Mouse (Mus musculus): ENCODE results near the gene B4gat1. TPM values are rescaled to one million over a fixed set of nuclear protein-coding genes. Genes with fewer than 3 reads are reported as not detected.

The B4gat1 gene
- total RNA-seq, 1 experiment = 14.1 TPM

DNA sequence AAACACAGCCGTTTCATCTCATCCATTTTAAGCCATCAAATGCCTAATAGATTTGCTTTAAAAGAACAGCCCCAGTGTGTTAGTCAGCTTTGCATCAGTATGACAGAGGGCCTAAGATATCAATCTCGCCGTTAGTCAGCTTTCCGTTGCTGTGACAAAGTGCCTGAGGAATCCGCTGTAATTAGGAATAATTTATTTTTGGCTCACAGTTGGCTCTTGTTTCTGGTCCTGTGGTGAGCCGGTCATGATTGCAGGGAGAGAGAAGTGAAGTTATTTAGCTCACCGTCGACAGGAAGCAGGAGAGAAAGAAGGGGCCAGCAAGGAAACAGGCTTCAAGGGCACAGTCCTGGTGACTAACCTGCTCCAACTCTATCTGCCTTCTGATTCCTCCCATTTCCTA is 25.5 kb upstream of the B4gat1 start:
- H3K9me3 ChIP-seq (ENCODE audit: control insufficient read depth, insufficient read depth, low read depth, low read length) = no peaks in the 10 kb centered on the region
- H3K9ac ChIP-seq (ENCODE audit: insufficient read depth, low read depth, low read length, poor library complexity, severe bottlenecking) = no peak overlapping the region
- no peak overlapping the region for H3K4me3 ChIP-seq (ENCODE audit: insufficient read depth in 1 of 2, low read depth in 1 of 2, low read length in 2 of 2, poor library complexity in 1 of 2, severe bottlenecking in 1 of 2)
- in situ Hi-C loops (cut with MboI; ENCODE audit: low sequenced_read_pairs in 2 of 2, unreplicated experiment in 2 of 2) = no loop called here
- H3K27ac ChIP-seq (ENCODE audit: insufficient read depth, low read depth, low read length, poor library complexity, severe bottlenecking) = no peak overlapping the region
- DNase-seq (ENCODE audit: low read depth, low spot score) = no peak
- TF ChIP-seq CHD2 (IDR thresholded peaks at IDR 0.05; ENCODE audit: low read depth, low read length) (no peak), MAFK (IDR thresholded peaks at IDR 0.05; ENCODE audit: insufficient read depth, low read depth, low read length) (no peak), ZC3H11A (IDR thresholded peaks at IDR 0.05; ENCODE audit: borderline replicate concordance, low read depth, low read length) (no peak), ZNF384 (IDR thresholded peaks at IDR 0.05; ENCODE audit: low read depth, low read length) (no peak), HCFC1 (IDR thresholded peaks at IDR 0.05; ENCODE audit: borderline replicate concordance, insufficient read depth, low read length) (no peak)
- no peaks in the 10 kb centered on the region for H3K36me3 ChIP-seq (ENCODE audit: control insufficient read depth, insufficient read depth, low read length, poor library complexity, severe bottlenecking)
- H3K4me1 ChIP-seq (ENCODE audit: control insufficient read depth in 2 of 2, insufficient read depth in 2 of 2, low read length in 2 of 2, poor library complexity in 1 of 2) = peaks cover 2 to 19% of the 10 kb centered on the region in 2 experiments

GRCm38 (mm10) chr19:5014961-5015398 is 23.6 kb upstream of the B4gat1 start:
- H3K9ac ChIP-seq (ENCODE audit: insufficient read depth, low read depth, low read length, poor library complexity, severe bottlenecking) = no peak overlapping the region
- H3K36me3 ChIP-seq (ENCODE audit: control insufficient read depth, insufficient read depth, low read length, poor library complexity, severe bottlenecking) = no peaks in the 10 kb centered on the region
- H3K4me1 ChIP-seq (ENCODE audit: control insufficient read depth in 2 of 2, insufficient read depth in 2 of 2, low read length in 2 of 2, poor library complexity in 1 of 2) = peaks cover 4 to 20% of the 10 kb centered on the region in 2 experiments
- H3K27ac ChIP-seq (ENCODE audit: insufficient read depth, low read depth, low read length, poor library complexity, severe bottlenecking) = no peak overlapping the region; the same call in 1 of the 2 replicates
- no peak overlapping the region for H3K4me3 ChIP-seq (ENCODE audit: insufficient read depth in 1 of 2, low read depth in 1 of 2, low read length in 2 of 2, poor library complexity in 1 of 2, severe bottlenecking in 1 of 2)
- peak; percentile 86 for DNase-seq (ENCODE audit: low read depth, low spot score)
- in situ Hi-C loops (cut with MboI; ENCODE audit: low sequenced_read_pairs in 2 of 2, unreplicated experiment in 2 of 2) = no loop called here
- H3K9me3 ChIP-seq (ENCODE audit: control insufficient read depth, insufficient read depth, low read depth, low read length) = no peaks in the 10 kb centered on the region
- no peak for TF ChIP-seq MAFK (IDR thresholded peaks at IDR 0.05; ENCODE audit: insufficient read depth, low read depth, low read length)
- TF ChIP-seq ZC3H11A (IDR thresholded peaks at IDR 0.05; ENCODE audit: borderline replicate concordance, low read depth, low read length) = no peak
- TF ChIP-seq HCFC1 (IDR thresholded peaks at IDR 0.05; ENCODE audit: borderline replicate concordance, insufficient read depth, low read length) = no peak
- TF ChIP-seq CHD2 (IDR thresholded peaks at IDR 0.05; ENCODE audit: low read depth, low read length) = no peak

- H3K4me3 ChIP-seq (ENCODE audit: insufficient read depth in 1 of 2, low read depth in 1 of 2, low read length in 2 of 2, poor library complexity in 1 of 2, severe bottlenecking in 1 of 2) = peak overlapping the region; percentile 9 to 29; a peak in 1 of 4 replicates
- no peak for TF ChIP-seq ZC3H11A (IDR thresholded peaks at IDR 0.05; ENCODE audit: borderline replicate concordance, low read depth, low read length)
- no peak for TF ChIP-seq ZNF384 (IDR thresholded peaks at IDR 0.05; ENCODE audit: low read depth, low read length)
- TF ChIP-seq MAFK (IDR thresholded peaks at IDR 0.05; ENCODE audit: insufficient read depth, low read depth, low read length) = no peak
- TF ChIP-seq HCFC1 (IDR thresholded peaks at IDR 0.05; ENCODE audit: borderline replicate concordance, insufficient read depth, low read length) = no peak
- 0 out of 2 replicates have a peak, but pooled peaks have one; percentile 47 for TF ChIP-seq CHD2 (IDR thresholded peaks at IDR 0.05; ENCODE audit: low read depth, low read length)
- peak overlapping the region; percentile 85 for H3K27ac ChIP-seq (ENCODE audit: insufficient read depth, low read depth, low read length, poor library complexity, severe bottlenecking)
These were observed 22.3 kb upstream of the B4gat1 start for GRCm38 (mm10) chr19:5016221-5016742.

DNA sequence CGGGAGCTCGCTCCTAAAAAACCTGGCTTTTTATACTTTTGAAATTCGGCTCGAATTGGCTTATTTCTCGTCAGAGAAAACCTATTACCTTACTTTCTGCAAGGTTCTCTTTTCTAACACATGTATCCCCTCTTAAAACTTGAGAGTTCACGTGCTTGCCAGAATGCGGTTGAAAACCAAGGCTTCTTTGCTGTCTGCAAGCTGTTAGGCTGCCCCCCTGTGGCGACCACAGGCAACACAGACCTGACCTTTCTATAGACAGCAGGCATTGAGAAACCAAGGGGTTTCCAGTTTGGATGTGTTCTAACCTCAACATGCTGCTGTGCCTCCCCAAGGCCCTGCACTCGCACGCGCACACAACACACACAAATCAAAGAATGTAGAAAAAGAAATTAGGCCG is 21.8 kb upstream of the B4gat1 start:
- no peaks in the 10 kb centered on the region for H3K36me3 ChIP-seq (ENCODE audit: control insufficient read depth, insufficient read depth, low read length, poor library complexity, severe bottlenecking)
- peak overlapping the region; percentile 85 for H3K27ac ChIP-seq (ENCODE audit: insufficient read depth, low read depth, low read length, poor library complexity, severe bottlenecking)
- H3K9me3 ChIP-seq (ENCODE audit: control insufficient read depth, insufficient read depth, low read depth, low read length) = no peaks in the 10 kb centered on the region
- H3K4me1 ChIP-seq (ENCODE audit: control insufficient read depth in 2 of 2, insufficient read depth in 2 of 2, low read length in 2 of 2, poor library complexity in 1 of 2) = peaks cover 4 to 20% of the 10 kb centered on the region in 2 experiments
- TF ChIP-seq CHD2 (IDR thresholded peaks at IDR 0.05; ENCODE audit: low read depth, low read length) (no peak), HCFC1 (IDR thresholded peaks at IDR 0.05; ENCODE audit: borderline replicate concordance, insufficient read depth, low read length) (no peak), ZNF384 (IDR thresholded peaks at IDR 0.05; ENCODE audit: low read depth, low read length) (peak; percentile 42; the same call in 1 of the 2 replicates)
- in situ Hi-C loops (cut with MboI; ENCODE audit: low sequenced_read_pairs in 2 of 2, unreplicated experiment in 2 of 2) = no loop called here
- peak overlapping the region; percentile 37 for H3K9ac ChIP-seq (ENCODE audit: insufficient read depth, low read depth, low read length, poor library complexity, severe bottlenecking)
- H3K4me3 ChIP-seq (ENCODE audit: insufficient read depth in 1 of 2, low read depth in 1 of 2, low read length in 2 of 2, poor library complexity in 1 of 2, severe bottlenecking in 1 of 2) = 0 out of 4 replicates have a peak overlapping the region, but pooled peaks of 1 of the 2 experiments have one; percentile 29
- DNase-seq (ENCODE audit: low read depth, low spot score) = peak; percentile 71

More at GRCm38 (mm10) chr19:5016221-5016742, 22.3 kb upstream of the B4gat1 start:
- DNase-seq (ENCODE audit: low read depth, low spot score) = peak; percentile 51
- no peaks in the 10 kb centered on the region for H3K9me3 ChIP-seq (ENCODE audit: control insufficient read depth, insufficient read depth, low read depth, low read length)
- peak overlapping the region; percentile 49 for H3K9ac ChIP-seq (ENCODE audit: insufficient read depth, low read depth, low read length, poor library complexity, severe bottlenecking)
- H3K4me1 ChIP-seq (ENCODE audit: control insufficient read depth in 2 of 2, insufficient read depth in 2 of 2, low read length in 2 of 2, poor library complexity in 1 of 2) = peaks cover 4 to 20% of the 10 kb centered on the region in 2 experiments
- H3K36me3 ChIP-seq (ENCODE audit: control insufficient read depth, insufficient read depth, low read length, poor library complexity, severe bottlenecking) = no peaks in the 10 kb centered on the region
- in situ Hi-C loops (cut with MboI; ENCODE audit: low sequenced_read_pairs in 2 of 2, unreplicated experiment in 2 of 2) = no loop called here

Data from ES-E14 (cell line).